Mouse (Mus musculus) embryo, embryonic 9.5 days (tissue): ENCODE results near the gene Prkcz.

Experiments
- DNase-seq: peaks from one replicate; pipeline ENCODE4 v3.0.0-alpha.2; 2017; ENCODE audit errors: extremely low spot score

The Prkcz gene

DNA sequence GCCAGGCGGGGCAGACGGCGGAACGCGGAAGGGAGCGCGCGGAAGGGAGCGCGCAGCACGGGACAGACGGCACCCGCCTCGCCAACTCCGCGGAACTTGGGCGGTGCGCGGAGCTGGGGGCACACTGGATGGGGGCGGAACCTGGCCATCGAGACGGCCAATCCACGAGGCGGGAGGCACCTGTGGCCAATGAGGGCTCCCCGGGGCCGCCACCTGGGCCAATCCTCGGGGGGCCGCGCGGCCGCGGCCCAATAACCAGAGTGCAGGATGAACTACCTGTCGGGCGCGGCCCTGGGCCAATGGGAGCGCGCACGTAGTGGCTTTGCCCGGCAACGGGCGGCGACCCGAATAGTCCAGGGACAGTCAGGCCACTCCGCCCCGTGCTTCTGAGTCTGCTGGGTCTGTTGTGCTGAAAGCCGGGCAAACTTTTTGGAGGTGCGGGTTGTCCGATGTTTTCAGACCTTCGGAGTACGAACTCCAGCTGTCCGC lies at the start of gene Prkcz:
TSS of gene Prkcz (minus strand) at position 59 of the 489 bp plus-strand sequence.
- peak; percentile 88 for DNase-seq

DNA sequence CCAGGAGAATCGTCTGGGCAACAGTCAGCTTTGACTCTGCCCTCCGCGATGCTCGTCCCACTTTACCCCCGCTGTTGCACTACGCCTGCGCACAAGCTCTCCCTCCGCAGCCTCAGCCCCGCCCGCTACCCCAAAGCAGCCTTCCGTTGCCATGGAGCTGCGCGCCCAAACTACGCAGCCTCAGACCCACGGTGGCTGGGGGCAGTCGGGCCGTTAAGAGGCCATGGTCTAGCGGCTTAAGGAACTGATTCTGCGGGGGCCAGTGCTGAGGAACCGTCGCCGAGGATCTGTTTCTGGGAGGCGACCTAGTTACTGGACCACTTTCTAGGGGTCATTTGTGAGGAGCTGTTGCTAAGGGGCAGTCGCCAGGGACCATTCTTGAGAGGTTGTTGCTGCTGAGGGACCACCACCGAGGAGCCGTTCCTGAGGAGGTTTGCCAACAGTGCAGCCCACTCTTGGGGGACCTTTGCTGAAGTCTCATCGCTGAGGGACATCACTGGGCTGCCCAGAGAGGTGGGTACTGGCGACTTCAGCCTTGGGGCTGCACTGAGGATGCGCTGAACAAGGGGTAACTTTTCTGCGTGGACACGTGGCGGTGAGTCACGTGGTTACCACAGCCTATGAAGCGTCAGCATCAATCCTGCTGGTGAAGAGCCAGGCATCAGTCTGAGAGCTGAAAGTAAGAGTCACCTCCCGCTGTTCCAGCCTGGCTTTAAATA lies 48.1 kb upstream of the Prkcz start, which contains the start of gene Cfap74:
TSS of gene Cfap74 (plus strand) at position 133 of the 719 bp plus-strand sequence.
- DNase-seq, result peak; percentile 93

DNA sequence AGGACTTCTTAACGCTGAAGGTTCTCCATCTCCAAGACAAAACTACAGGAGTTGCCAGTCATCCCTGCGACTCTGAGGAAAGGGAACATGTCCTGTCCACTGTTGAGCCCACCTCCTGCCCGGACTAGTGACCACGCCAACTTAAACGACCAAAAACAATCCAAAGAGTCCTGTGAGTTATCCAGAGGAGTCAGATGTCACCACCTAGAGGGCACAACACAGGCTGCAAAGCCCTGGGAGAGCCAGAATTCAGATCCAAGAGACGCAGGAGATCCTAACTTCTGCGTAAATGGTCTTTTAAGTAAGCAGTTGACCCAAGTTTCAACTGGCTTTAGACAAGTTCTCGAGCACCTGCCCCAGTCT lies 47.5 kb upstream of the Prkcz start:
- DNase-seq, result no peak

DNA sequence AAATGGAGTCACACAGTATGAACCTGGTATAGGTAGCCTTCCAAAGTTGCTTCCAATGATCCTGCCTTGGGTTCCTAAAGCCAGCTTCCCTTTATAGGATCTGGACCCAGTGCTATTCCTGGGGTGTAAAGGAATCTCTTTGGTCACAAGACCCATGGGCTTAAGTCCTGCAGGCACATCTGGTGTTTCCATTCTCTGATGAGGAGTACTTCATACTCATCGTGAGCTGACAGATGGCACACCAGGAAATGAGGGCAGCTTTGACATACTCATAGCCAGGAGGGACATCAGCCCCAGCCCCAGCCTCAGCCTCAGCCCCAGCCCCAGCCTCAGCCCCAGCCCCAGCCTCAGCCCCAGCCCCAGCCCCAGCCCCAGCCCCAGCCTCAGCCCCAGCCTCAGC lies 41.3 kb upstream of the Prkcz start:
- DNase-seq, result no peak

DNA sequence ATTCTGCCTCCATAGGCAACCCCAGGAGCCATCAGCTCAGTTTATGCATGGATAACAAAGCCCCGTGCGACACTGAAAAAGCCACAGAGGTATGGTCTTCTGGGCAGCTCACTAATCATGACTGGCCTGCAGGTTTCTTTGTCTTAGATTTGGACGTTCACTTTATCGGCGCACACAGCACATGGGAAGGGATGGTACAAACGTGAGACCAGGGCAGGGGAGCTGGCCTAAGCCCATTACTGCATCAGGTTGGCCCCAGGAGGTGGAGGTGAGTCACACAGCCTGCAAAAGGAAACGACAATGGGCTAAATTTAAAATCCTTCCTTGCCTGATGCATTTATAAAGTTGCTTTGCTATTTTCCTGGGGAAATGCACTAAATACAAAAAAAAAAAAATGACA lies 40.0 kb upstream of the Prkcz start:
- no peak for DNase-seq

DNA sequence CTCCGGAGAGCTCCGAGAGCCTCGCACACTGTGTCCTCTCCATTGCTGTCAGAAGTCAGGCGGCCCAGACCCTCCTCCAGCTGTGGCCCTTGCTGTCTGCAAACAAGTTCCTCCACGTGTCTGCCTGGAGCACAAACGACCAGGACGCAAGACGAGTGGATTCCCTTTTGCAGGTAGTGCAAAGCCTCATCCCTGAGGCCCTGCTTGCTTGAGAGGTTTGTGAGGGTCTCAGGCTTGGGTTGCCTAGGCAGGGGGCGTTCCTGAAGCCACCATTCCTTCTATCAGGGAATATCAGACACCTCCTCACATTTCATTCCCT lies 37.0 kb upstream of the Prkcz start:
- no peak for DNase-seq

DNA sequence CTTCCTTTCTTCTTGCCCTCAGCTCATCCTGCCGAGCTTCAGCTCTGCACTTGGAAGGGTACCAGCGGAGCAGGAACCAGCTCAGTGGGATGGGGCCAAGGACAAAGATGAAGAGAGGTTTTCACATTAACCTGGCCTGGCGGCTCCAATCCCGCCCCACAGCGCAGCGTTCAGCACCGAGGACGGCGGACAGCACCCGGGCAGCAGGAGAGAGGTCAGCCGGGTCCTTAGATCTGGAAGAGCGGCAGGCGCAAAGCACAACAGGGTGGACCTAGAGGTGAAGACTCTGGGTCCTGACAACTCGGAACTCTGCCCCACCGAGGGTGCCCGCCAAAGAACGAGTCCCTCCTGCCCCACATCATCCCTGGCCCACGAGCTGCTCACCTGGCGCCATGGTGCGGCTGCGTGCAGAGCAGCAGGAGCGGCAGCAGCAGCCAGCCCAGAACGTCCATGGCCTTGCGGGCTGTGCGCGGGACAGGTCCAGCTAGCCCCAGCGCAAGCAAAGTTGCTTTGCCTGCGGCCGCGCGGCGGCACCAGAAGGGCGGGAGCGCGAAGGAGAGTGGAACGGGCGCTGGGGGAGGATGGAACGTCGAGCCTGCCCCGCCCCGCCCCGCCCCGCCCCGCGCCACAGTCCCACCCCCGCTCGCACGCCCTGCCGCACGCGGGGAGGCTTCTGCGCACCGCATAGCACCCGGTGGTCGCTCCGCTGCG lies 36.5 kb upstream of the Prkcz start, which contains the start of gene Gabrd:
TSS of gene Gabrd (minus strand) at position 602 of the 711 bp plus-strand sequence.
- DNase-seq, result peak; percentile 78

DNA sequence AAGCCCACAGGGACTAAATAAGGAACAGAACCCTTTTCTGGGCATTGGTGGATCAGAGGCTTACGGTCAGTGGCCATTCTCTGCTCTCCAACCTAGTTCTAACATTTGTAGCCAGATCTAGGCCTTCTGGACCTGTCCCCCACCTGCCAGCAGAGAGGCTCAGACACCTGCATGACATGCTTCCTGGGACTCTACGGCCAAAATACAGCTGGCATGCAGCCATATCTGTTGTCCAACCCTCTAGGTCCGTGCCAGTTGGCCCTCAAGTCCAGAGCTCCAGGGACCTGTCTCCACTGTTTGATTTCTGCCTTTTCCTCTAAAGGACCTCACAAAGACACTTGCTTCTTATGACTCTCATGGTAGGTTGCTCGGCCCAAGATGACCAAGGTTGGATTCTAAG lies 35.6 kb upstream of the Prkcz start:
- no peak for DNase-seq

DNA sequence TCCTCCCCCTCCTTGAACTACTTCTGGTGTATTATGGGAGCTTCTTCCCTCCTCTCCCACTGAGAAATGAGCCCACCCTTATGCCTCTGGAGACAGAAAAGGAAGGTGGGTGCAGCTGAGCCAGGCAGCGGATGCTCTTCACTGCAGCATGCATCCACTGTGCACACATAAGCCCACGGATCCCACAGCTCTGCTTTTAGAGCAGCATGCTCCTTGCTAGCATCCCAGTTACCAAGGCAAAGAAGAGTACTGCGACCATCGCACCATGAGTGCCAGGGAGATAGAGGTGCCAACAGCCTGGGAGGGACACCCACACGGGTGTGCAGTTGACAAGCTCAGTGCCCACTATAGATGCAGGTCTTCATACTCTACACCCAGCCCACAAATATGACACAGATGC lies 34.3 kb upstream of the Prkcz start:
- no peak for DNase-seq

DNA sequence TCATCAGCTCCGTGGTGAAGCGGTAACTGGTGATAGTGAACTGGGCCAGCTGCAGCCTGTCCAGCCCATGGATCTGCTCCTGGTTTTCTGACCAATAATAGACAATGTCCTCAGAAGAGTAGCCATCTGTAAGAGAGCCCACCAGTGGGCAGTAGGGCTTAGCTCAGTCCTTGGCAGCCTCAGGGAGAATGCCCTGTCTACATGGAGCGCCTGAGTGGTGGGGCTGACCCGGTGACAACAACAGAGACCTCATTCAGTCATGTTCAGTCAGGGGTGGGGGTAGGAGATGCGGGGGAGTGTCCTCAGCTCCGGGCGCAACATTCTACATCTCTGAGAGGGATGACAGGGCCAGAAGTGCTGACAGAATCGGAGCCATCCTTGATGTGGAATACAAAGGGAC lies 26.0 kb upstream of the Prkcz start:
- no peak for DNase-seq

DNA sequence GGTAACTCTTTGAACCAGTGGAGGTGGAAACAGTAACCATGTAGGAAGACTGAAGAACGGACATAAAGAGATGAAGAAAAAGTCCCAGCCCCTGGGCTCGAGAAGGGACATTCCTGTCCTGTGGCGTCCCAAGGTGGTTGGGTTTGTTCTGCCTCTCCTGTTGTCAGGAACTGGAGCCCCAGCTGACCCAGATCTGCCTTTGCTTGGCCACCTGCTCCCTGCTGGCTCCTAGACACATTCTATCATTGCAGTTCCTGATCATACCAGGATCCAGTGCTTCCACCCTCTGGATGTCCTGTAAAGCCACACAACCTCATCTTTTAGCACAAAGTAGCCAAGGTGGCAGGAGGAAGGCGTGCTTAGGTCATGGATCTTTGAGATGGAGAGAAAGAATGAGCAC lies 22.2 kb upstream of the Prkcz start:
- DNase-seq, result no peak

DNA sequence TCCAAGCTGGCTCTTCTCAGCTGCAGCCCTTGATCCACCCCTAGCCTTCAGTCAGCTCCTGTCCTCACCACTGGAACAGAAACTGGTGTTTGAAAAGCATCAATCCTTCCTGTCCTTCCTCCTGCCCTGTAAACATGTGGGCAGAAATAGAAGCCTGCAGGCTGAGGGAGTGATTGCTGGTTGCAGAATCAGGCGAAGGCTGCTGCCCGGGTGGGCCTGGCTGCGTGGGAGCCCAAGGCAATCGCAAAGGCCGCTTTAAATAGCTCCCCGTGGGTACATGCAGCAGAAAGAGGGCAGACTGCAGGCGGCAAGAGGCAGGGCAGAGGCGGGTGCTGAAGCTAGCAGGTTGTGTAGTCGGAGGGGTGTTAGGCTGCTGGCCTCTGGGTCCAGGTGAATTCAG lies 21.6 kb upstream of the Prkcz start:
- DNase-seq, result no peak

DNA sequence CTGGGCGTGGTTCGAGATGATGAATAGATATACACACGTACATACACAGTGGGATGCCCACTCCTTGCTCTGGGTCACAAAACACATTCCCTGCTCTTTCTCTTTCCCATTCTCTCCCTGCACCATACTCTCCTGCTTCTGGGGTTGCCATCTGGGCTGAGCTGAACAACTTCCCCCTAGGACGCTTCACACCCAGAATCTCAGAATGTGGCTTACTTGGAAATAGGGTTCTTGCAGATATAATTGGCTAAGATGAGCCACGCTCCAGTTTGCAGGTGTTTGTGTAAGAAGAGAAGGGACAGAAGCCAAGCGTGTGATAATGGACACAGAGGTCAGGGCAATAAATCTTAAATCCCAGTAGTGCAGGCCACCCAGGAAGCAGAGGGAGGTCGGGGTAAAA lies 20.8 kb upstream of the Prkcz start:
- no peak for DNase-seq

DNA sequence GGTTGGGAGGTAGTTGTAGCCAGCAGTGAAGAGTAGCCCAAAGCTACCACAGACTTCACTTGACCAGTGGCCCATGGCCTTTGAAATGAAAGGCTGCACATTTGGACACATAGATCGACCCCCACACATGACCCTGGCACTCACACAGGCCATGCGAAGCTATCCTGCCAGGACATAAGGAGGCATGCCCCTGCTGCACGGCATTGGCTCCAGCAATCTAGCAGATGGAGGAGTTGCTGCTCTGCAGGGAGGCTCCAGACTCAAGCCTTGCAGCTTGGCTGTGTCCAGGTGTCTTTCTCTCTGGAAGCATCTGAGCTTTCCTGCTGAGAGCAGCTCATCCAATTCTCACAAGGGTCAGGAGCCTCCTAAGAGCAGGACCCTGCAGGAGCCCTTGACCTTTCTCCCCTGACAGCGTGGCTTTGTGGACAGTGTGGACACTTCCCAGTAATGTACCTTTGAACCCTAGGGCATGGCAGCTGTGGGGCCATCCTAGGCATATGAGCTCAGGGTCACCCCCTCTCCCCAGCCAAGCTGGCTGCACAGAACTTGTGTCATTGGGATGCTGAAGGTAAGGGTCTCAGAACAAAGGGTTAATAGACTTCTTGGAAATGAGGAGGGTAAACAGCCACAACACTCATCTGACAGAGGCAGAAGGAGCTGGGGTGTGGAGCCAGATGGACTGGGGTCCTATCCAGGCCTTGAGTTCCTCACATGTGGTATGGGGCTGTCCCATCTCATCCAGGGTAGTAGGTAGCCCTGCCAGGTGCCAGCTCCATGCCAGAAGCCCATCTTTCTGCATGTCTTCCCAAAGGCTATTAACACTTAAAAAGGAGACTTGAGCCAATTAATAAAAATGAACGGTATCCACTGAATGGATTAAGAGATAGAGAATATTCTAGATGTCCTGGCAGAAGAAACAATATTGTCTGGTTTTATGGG lies 10.9 kb upstream of the Prkcz start:
- DNase-seq, result no peak

DNA sequence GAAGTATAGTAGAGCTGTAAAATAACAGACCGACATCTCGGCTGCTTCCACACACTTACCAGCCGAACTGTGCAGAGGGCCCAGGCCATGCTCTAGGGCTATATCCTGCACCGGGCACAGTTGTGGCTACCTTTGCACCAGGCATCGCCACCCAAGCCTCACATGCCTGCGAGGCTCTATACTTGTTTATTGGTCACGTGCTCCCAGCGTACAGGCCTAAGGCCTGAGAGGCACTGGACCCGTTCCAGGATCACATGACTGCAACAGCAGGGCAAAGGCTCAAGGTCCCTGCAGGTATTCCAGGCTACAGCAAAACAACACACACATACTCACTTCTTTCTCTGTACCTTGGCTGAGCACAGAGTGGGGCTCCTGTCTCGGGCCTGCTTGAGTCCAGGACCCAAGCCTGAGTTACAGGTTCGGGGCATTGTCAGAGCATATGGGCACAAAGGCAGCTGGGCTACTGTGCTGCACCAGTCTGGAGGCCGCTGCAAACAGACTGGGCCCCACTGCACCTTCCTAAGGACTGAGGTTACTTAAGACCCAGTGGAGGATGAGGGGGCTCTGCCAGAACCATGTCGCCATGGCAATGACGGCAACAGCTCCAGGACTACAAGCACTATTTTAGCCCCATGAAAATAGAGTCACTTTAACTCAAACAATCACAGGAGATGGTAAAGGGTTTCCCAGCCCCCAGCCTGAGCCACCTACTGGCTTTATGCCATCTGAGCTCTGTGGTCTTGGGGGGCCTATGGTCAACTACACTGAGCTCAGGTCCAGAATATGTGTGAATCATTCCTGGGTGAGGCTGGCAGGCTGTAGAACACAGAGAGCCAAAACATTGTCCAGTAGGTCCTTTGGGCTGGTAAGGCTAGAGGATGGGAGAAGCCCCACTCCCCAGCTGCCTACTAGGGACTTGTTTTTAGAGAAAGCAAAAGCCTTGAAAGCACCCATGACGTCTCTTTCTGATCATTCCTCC lies 9.9 kb upstream of the Prkcz start:
- no peak for DNase-seq

DNA sequence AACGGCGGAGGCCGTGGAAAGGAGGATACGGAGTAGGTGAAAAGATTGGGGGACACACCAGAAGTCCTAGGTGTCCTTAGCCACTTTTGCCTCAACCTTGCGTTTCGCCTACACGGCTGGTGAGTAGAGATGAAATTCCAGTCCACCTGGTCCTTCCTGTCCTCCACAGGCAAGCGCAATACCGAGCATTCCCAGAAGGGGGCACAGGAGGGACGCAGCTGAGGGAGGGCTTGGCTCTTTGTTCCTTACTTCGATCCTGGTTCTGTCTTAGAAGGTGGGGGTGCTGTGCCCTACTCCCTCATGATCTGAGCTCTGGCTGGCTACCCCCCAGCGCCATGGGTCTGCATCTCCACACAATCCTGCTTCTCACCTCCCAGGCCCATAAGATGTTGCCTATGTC lies 7.5 kb upstream of the Prkcz start:
- peak; percentile 83 for DNase-seq

DNA sequence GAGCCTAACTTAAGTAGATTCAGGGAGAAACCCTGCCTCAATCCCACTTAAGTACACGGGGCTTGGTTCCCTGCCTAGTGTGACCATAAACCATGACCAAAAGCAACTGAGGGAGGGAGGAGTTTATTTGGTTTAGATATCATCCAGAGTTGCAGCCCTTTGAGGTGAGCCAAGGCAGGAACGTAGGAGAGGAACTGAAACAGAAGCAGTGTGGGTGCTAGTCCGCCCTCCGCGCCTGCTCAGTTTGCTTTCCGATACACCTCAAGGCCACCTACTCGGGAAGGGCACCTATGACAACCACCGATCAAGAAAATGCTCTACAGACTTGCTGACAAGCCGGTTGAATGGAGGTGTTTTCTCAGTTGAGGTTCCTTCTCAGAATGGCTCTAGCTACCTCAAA lies 6.6 kb upstream of the Prkcz start:
- DNase-seq, result no peak

DNA sequence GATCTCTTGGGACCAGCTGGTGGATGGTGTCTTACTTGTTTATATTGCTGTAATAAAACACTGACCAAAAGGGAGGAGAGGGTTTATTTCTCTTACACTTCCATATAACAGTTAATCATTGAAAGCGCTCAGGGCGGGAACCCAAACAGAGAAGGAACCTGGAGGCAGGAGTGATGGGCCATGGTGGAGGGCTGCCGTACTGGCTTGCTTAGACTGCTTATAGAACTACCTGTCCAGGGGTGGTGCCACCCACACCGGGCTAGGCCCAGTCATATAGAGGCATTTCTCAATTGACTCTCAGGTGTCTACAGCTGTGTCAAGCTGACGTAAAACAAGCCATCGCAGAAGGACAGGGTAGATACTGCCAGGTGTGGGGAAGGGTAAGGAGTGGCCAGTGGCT lies 5.6 kb upstream of the Prkcz start:
- DNase-seq, result no peak

DNA sequence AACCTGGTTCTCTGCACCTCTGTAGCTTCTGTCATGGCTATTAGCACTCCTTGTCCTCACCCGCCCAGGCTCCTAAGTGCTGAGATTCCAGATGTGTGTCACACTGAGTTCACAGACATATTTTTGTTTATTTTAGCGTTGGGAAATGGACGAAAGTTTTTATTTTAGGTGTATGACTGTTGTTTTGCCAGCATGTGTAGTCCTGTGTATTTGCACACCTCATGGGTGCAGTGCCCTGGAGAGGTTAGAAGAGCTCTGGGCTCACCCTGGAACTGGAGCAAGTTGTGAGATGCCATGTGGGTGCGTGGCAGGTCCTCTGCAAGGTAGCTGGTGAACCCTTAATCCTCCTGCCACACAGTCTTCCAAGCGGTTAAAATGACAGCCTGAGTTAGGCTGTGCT lies 1.3 kb upstream of the Prkcz start:
- DNase-seq, result no peak

DNA sequence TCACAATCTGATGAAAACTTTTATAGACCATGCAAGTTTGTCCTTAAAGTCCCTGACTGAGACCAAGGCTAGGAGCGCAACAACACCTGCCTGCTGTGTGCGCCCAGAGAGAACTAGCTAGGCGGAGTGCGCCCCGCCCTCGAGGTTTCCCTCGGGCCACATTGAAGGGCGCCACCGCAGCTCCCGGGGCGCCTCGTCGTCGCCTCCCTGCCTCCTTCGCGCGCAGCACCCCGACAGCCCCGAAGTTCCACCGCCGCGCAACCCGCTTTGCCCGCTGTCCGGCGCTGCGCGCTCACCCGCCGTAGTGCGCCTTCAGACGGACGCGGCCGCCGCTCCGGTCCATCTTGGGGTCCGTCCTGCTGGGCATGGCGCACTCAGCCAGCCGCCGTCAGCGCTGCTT lies 305 bp downstream of the Prkcz start:
- peak; percentile 23 for DNase-seq
